Mouse (Mus musculus): ENCODE measurements at regions not wholly inside any gene's neighbourhood (a gene's known extent, or its start where the extent isn't known, plus 50 kb on each side); places are given as distances from the start of the nearest gene placed in this dataset.
"Not testable (repeated sequence)": the region's sequence is repeated elsewhere in the genome, so short reads cannot be mapped to it uniquely, and the experiment has no call there.

GRCm38 (mm10) chr10:23733679-23734078, 53.4 kb downstream of the Rps12 start:
- DNase-seq (ENCODE audit: low read depth, low spot score) = no peak

DNA sequence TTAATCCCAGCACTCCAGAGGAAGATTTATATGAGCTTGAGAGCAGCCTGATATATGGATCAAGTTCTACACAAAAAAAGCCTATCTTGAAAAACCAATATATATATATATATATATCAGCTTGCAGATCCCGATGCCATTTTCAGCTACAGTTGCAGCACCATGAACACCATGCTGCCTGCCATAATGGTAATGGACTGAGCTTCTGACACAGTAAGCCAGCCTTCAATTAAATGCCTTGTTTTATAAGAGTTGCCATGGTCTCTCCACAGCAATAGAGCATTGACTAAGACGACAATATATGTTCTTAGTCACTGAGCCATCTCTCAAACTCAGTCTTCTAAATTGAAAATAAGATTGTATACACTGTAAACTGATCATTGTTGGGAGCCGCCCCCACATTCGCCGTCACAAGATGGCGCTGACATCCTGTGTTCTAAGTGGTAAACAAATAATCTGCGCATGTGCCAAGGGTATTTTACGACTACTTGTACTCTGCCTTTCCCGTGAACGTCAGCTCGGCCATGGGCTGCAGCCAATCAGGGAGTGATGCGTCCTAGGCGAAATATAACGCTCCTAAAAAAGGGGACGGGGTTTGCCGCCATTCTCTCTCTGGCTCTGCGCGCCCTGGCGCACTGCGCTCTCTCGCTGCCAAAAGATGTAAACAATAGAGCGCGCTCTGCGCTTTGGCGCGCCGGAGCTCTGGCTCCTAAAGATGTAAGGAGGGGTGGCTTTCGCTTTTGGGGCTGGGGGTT, 60.9 kb downstream of the Rps12 start:
- not testable (repeated sequence) for DNase-seq (ENCODE audit: low read depth, low spot score)

- no peak for DNase-seq (ENCODE audit: low read depth, low spot score)
These were observed 69.0 kb downstream of the Rps12 start for GRCm38 (mm10) chr10:23718124-23718523.

DNA sequence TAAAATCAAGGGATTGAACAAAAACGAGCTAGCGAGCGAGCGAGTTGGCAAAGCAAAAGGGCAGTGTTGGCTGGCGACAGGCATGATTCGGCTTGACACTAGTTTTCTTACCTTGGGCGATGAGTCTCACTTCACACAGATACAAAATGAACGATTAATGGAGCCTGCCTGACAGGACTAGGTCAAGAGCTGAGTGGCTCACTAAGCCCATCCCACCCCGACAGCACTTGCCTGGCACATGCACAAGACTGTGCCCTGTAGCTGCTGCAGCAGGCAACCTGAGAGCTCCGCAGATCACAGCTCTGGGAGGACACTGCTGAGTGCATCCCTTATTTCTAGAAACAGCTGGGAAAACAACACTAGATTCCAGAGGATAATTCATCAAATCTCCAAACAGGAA, 71.6 kb downstream of the Rps12 start:
- DNase-seq (ENCODE audit: low read depth, low spot score) = no peak

DNA sequence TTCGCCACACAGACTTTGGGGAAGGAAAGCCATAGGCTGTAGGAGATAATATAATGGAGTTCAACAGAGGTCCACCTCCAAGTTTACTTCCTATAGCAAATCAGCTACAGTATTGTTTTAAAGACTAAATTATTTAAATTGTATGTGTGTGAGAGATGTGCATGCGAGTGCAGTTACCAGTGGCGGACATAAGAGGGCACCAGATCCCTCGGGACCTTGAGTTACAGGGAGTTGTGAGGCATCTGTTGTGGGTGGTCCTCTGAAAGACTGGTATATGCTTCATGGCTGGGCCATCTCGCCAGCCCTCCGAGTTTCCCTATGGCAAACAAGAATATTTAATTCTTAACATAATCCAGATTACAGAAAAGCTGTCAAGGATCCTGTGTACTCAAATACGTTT, 72.0 kb downstream of the Rps12 start:
- DNase-seq (ENCODE audit: low read depth, low spot score) = no peak

DNA sequence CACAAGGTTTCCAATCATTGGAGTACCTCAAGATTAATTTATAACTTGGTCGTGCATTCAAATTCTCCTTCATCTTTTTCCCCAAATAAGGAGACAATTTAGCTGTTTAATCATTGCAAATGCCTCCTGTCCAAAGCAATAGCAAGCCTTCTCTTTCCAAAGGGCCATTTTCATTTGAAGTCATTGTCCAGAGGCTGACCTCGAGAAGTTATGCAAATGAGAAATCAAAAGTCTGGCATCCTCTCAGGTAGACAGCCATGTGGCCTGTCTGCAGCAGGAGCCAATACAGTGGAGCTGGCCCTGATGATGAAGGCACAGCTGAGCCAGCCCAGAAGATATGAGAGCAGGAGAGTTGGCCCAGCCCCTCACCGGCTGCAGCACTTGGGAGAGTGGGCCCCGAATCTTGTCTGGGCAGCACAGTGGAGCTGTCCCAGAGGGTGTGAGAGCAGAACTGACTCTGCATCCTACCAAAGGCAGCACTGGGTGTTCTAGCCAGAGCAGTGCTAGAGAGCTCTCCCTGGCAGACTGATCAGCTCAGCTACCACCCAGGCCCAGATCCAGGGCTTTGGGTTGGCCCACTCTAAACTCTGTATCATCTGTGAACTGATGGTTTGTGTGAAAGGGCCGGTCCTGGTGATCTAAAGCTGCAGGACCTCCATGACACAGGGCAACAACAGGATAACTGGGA, 74.2 kb downstream of the Rps12 start:
- DNase-seq (ENCODE audit: low read depth, low spot score) = no peak

DNA sequence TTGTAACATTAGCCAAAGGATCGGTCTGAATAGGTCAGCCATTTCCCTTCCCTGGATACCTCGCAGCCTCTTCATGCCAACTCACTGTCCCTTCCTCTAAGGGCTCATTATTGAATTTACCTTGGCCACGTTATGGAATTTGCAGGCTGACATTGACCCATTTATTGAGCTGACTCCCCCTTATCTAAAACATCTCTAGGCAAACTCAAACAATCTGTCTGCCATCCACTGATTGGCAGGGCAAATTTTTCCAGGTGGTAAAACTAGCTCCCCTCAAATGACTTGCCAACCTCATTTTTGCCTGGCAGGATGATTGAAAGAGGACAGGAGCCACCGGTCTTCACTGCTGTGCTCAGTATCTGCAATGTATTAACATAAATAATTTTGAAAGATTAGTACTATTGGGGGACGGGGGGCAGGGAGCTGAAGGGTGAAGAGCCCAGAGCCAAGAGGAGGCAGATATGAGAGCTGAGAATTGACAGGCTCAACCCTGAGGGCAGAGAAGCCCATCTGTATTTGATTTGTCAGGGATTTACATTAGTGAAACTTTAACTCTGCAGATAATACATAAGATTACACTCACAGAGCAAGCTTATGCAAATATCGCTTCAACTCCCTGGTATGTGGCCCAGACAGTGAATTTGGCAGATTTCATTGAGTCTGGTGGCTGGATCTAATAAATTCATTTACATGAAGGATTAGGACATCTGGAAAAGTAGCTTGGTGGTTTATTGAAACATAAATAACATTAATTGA, 75.5 kb downstream of the Rps12 start:
- DNase-seq (ENCODE audit: low read depth, low spot score) = no peak

GRCm38 (mm10) chr10:23710999-23711398, 76.1 kb downstream of the Rps12 start:
- DNase-seq (ENCODE audit: low read depth, low spot score) = no peak

- DNase-seq (ENCODE audit: low read depth, low spot score) = no peak
These were observed 78.8 kb downstream of the Rps12 start for GRCm38 (mm10) chr10:23708261-23708660.

- no peak for DNase-seq (ENCODE audit: low read depth, low spot score)
These were observed 79.9 kb downstream of the Rps12 start for GRCm38 (mm10) chr10:23707141-23707540.

- peak; percentile 14 for DNase-seq (ENCODE audit: low read depth, low spot score)
These were observed 83.0 kb downstream of the Rps12 start for GRCm38 (mm10) chr10:23704048-23704447.

DNA sequence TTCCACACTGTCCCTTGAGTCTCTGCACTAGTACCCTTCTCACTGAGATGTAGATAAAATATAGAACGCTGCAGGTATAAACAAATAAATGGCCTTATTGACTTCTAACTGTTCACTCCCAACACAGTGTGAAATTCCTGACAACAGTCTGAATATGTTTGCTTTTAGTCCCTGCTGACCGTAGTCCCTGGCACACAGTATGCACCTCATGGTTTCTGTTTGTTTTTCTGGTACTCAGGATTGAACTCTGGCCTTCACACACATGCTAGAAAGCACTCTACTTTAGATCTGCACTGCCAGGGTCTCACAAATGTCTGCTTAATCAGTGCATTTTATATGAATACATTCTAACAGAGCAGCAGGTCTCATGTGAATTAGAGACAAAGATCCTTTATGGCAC, 95.8 kb downstream of the Rps12 start:
- DNase-seq (ENCODE audit: low read depth, low spot score) = no peak

- no peak for DNase-seq (ENCODE audit: low read depth, low spot score)
These were observed 100.1 kb downstream of the Rps12 start for GRCm38 (mm10) chr10:23686969-23687368.

DNA sequence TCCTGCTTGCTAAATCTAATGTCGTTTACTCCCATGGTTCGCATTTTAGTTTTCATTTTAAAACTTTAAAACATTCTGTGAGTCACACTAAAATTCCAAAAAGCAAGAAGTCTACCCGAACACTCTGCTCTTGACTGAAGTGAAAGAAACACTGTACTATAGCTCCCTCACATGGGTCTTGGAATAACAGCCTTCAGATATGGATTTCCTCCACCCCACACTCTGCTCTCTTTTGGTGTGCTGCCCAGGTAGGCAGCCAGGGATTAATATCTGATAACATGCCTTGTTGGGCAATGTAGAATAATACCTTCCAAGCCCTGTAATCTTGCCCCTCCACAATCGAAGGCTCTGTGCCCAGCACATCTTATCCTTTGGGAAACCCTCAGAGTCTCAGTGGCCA, 104.0 kb downstream of the Rps12 start:
- no peak for DNase-seq (ENCODE audit: low read depth, low spot score)

DNA sequence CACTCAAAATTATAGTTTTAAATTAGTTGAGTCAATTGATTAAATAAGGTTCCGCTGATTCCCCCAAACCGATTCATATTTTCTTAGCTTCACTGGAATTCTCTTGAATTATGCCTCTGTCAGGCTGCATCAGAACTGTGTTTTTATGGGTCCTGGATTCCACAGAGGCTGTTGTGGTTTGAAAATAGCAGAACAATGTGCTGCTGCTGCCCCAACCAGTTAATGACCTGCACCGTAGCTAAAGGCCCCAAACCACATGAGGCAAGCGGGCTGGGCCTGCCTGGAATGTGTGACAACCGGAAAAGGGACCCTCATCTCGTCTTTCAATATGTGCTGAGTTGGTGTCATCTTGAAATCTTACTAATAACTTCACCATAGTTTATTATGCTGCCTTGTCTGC, 111.2 kb downstream of the Rps12 start:
- no peak for DNase-seq (ENCODE audit: low read depth, low spot score)

GRCm38 (mm10) chr10:23674633-23675515, 112.2 kb downstream of the Rps12 start:
- DNase-seq (ENCODE audit: low read depth, low spot score) = peak; percentile 56

GRCm38 (mm10) chr10:23672296-23672695, 114.8 kb downstream of the Rps12 start:
- DNase-seq (ENCODE audit: low read depth, low spot score) = no peak

- no peak for DNase-seq (ENCODE audit: low read depth, low spot score)
These were observed 115.6 kb downstream of the Rps12 start for GRCm38 (mm10) chr10:23671494-23671893.

DNA sequence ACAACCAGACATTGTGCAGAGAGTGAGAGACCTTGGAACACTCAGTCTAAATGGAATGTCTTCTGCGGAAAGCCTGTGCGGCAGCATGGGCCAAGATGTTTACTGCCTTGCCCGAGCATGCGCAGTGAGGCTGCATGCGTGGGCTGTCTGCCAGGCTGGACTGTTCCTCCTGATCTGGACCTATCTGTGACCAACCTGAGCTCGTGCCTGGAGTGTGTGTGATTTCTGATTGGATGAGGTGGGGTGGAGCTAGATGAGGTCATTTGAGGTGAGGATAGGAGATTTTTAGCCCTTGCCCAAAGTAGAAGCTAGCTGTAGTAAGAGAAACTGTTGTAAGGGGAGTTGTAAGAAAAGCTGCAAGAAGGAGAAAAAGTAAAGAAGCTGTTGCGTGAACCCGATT, 121.2 kb downstream of the Rps12 start:
- not testable (repeated sequence) for DNase-seq (ENCODE audit: low read depth, low spot score)

- DNase-seq (ENCODE audit: low read depth, low spot score) = no peak
These were observed 160.9 kb downstream of the Rps12 start for GRCm38 (mm10) chr10:23626201-23626600.

- DNase-seq (ENCODE audit: low read depth, low spot score) = no peak
These were observed 175.0 kb downstream of the Rps12 start for GRCm38 (mm10) chr10:23612030-23612429.

DNA sequence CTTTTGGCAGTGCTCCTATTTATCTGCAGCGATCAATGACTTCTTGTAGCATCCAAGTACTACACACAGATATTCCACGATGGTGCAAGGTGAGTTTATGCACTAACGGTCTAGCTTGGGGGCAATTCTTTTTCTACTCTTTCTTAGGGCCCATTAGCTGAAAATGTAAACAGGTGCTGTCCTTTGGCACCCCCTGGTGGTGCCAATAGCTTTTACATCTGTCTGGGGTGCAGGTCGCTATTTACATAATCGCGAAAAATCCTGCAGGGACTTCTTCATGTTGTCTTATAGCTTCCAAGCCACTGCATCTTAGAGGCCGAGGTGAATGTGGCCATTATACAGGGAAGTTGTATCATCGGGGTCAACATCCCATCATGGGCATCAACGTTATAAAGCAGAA, 175.9 kb downstream of the Rps12 start:
- DNase-seq (ENCODE audit: low read depth, low spot score) = no peak

Measured in brain, embryonic 18.5 days (tissue).